Mouse (Mus musculus) monocyte, adult 5-6 weeks (primary cell): ENCODE measurements around the gene Vegfd. TPM values are rescaled to one million over a fixed set of nuclear protein-coding genes. Genes with fewer than 3 reads are reported as not detected.

ENCODE experiments used
- ATAC-seq: fragments of 153-309, 156-312 bp; replicated peaks from 2 replicates; pipeline ENCODE4 v1.8.0; 2017; ENCODE audit warnings: mild to moderate bottlenecking; ENCODE audit not compliant: low TSS enrichment, insufficient number of reproducible peaks, severe bottlenecking, poor library complexity, low FRiP score
- total RNA-seq: library from RNA; stranded (forward); fragments of 200-1000, 200-491, 200-594 nt; gene quantifications from 3 replicates; pipeline ENCODE4 v1.2.3, GENCODE M21; 2017

Vegfd gene
- total RNA-seq, 1 experiment from 2014 or later = not detected

DNA sequence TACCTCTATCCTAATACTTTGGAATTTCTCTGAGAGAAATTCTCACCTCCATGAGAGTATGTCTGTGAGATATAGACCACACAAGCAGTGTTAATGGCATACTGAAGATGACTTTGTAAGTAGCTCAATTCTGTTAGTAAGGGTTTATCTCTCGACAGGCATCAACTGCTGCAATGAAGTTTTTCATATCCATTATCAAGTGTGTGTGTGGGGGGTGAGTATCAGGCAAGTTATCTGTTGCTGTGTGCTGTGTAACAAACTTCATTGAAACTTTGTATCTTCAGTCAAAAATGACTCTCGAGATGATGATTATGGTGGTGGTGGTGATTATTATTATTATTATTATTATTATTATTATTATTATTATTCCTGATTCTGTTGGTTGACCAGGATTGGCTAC is 43.6 kb downstream of the Vegfd start:
- no peak for ATAC-seq

DNA sequence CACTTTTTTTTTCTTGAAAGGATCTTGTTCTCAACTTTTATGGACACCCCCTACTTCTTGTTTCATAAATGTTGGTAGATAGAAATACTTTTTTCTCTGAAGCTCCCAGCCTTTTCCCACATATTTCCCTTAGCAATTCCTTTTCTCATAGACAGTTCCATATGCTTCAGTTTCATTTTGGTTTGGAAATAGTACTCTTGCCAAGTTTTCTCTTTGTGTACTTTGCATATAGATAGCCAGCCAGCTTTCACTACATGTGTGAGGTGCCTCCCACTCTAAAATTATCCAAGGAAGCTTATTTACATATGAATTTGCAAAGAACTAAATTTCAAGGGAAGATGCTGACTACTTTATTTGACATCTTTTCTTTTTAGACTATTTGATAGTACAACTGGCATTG is 44.8 kb downstream of the Vegfd start:
- no peak for ATAC-seq

DNA sequence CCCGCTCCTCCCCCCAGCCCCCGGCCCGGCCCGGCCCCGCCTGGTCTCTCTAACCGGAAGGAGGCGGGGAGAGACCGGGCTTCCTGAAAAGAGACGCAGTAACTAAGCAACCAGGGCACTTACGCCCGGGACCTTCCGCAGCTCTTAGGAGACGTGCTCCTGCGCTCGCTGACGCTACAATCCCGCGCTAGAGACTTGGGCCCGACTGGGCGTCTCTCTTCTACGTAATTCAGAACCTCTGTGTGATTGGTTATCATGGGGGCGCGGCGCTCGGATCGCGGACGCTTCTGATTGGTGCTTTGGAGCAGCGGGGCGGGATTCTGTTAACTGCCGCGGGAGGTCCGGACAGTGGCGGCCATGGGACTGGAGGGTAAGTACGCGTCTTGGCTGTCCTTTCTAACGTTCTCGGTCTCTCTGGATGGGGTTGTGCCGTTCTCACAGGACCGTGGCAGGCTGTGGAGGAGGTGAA is 46.3 kb downstream of the Vegfd start, which contains the start of gene Piga:
Gene Piga (plus strand): TSS at position 317 of the 469 bp plus-strand sequence.
- ATAC-seq = peak; percentile 100

DNA sequence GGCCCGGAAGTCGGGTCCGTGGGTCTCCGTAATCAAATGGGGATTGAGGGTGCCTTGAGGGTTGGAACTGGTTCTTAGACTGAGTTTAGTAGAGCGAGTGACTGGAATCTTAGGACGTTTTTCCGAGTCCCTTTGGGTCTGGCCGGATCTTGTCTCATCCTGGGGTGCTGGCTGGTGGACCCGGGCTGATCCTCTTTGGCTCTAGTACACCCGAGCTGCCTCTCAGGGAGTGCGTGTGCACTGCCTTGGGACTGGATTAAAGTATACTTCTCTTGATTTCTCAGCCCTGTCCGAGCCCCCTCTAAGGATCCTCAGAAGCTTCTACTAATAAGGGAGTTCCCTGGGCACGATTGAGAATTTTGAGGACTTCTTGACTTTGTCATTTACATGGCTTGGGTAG is 46.8 kb downstream of the Vegfd start:
- ATAC-seq = 0 out of 2 replicates have a peak, but pooled peaks have one; percentile 3

DNA sequence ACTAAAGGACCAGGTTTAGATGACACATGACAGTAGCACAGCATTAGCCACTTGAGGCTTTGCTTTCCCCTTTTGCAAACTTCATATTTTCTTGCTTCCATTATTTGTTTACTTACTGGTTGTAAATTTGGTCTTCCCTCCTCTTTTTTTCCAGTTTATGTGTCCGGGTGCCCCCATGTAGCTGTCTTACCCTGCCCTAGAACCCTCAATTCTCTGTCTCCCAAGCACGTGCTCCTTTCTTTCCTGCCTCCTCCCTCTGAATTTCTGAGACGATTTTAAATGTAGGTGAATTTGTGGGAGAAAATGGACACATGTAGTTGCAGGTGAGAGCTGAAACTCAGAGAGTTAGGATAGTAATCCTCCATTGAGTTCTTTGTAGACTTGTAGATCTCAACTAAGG is 47.3 kb downstream of the Vegfd start:
- no peak for ATAC-seq

DNA sequence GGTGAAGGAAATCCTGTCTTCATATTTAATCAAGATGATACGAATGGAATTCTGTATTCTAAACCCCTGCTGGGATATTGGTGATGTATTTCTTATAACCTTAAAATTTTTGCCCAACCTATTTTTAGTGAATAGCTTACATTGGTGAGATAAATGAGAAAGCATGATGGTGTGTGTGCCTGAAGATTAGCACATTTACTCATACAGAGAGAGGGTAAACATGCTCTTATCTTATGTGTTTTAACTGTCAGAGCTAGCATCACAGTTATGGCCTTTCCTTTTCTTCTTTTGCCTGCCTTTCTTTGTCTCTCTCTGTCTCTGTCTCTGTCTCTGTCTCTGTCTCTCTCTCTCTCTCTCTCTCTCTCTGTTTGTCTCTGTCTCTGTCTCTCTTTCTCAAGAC is 51.6 kb downstream of the Vegfd start:
- ATAC-seq = no peak

DNA sequence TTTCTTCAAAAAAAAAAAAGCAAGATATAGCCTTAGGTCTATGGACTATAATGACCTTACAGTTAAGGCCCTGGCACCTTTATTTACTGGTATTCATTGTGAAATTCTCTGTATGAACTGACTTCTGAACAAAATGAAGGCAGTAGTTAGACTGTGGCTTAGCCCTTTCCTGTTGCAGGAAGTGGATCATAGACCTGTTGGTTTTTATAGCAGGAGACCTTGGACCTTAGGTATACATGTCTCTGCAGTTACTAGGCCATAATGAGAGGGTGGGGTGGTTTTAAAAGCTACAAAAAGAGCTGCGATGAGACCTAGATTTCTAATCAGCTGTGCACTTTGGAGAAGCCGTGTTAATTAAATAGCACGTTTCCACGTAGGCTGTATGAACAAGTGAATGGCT is 54.1 kb downstream of the Vegfd start:
- ATAC-seq = no peak

DNA sequence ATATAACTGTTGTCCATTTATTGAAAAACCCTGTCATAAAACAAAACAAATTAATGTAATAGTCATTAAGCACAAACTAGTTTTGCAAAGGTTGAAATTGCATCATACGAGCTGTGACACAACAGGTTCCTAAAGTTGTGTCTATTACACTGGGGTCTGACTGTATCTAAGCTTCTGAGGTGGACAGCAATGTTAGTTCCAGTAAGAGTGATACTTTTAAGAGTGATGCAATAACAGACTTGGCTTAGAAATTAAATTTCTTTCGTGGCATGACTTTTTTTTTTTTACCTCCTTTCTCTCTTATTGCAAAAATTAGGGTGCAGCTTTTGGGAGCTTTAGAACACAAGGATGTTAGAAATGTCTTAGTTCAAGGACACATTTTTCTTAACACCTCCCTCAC is 55.0 kb downstream of the Vegfd start:
- no peak for ATAC-seq

DNA sequence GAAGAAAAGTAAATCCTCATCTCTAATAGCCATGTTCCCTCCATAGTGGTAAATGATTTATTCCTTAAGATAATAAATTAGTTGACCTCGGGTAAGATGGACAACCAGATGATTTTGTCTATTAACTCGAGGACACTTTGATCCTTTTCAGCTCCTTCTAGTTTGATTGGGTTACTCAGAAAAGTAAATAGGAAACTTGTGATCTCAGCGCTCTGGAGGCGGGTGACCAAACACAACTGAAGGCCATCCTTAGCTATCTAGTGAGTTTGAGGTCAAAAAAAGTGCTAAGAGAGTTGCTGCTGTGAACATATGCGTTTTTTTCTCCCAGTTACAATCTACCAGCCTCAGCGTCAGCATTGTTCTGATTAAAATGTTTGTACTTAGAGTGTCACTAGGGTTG is 57.4 kb downstream of the Vegfd start:
- ATAC-seq = no peak

DNA sequence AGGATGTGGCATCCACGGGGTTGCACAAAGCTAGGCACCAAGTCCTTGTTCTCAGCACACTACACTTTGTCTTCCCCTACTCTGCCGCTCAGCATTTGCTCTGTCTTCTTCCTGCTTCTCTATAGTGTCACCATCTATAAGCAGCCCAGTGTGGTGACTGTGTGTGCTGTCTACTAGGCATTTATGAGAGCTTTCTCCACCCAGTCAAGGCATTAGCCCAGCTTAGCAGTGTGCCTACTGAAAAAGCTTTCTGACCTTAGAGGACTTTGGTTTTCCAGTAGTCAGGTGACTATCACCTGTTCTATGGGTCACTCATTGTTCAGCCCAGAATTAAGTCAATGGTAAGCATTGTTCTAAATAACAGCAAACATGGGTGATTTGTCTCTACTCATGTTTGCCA is 58.0 kb downstream of the Vegfd start:
- no peak for ATAC-seq

DNA sequence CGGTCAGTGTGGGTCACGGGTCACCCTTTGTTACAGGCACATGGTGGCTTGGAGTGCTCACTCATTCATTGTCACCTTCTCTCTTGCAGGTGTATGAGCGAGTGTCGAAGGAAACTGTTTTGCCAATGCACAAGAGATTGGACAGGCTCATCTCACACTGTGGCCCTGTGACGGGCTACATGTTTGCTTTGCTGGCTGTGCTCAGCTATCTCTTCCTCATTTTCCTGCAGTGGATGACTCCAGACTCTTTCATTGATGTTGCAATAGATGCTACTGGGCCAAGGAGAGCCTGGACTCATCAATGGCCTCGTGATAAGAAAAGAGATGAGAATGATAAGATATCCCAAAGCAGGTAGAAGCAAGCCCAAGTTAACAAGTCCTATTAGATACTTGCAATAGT is 58.4 kb downstream of the Vegfd start:
- ATAC-seq = no peak

DNA sequence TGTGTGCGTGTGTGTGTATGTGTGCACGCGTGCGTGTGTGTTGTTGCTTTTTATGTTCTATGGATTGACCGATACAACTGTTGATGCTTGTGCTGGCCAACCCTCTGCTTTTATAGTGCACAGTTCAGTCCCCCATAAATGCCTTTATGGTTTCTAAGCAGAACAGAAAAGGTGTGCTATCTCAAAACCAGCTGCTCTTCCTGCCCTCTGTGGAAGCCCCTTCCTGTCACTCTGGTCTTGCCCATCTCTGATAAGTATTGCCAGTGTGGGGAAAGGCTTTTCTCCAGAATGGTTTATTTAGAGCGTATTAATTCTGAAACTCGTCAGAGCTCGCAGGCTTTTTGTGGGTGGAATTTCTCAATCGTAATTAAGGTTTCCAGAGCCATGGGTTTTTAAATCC is 59.5 kb downstream of the Vegfd start:
- no peak for ATAC-seq

DNA sequence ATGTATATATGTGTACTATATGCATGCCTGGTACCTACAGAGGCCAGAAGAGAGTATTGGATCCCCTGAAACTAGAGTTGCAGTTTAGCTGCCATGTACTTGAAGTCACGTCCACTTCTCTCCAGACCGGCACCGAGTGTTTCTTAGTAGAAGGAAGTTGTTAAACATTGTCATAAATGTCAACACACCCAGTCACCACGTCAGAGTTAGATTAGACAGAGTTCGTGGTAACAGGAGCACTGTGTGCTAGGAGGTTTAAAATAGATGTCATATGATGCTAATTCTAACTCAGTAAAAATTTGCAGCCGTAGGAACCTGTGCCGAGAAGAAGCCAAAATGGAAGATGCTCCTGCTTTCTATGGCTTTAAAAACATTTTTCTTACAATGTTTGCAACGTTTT is 63.5 kb downstream of the Vegfd start, which contains the start of gene Asb11:
Gene Asb11 (plus strand): TSS at position 286 of the 400 bp plus-strand sequence.
- ATAC-seq = no peak

DNA sequence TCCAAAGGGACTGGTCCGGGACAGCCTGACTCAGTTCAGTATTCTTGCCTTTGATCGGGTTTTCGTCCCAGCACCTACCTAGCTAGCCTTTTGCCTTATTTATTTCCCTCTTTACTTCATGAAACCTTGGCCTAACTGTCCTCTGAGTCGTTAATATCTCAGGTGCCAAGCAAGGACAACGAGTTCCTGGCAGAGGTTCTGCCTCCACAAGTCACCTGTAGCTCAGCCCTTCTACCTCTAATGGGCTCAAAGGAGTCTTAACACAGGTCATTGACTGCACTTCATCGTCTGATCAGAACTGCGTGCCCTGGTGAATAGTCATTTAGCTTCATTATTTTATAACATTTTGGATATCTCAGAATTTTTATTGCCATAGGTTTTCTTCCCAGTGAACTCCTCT is 66.3 kb downstream of the Vegfd start:
- no peak for ATAC-seq

DNA sequence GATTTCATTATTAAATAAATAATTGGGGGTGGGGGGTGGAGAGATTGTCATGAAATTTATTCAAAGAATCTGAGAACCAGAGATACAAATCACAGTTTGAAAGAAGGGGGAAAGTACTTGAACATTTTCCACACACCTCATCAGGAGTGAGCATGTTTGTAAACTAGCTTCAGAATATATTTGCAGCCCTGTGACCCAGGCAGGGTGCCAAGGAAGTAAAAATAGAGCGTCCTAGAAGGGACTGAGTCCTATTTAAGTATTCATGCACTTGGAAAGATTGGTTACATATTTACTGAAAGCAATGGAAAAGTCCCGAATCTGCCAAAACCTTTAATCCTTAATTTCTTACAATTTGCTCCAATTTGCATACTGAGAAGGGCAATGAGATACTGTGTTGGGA is 67.0 kb downstream of the Vegfd start:
- no peak for ATAC-seq

DNA sequence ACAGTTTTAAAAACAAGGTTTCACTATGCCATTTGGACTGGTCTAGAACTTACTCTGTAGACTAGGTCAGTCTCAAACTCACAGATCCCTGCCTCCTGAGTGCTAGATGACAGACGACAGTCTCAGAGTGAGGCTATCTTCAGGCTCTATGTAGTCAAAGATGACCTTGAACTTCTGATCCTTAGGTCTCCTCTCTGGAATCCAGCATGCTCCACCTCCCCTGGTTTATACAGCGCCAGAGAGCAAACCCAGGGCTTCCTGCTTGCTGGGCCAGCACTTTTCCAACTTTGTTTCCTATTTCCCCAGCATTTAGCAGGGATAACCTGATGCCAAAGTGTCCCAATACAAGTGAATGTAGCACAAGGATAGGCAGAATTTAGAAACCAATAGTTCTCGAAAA is 67.5 kb downstream of the Vegfd start:
- no peak for ATAC-seq

DNA sequence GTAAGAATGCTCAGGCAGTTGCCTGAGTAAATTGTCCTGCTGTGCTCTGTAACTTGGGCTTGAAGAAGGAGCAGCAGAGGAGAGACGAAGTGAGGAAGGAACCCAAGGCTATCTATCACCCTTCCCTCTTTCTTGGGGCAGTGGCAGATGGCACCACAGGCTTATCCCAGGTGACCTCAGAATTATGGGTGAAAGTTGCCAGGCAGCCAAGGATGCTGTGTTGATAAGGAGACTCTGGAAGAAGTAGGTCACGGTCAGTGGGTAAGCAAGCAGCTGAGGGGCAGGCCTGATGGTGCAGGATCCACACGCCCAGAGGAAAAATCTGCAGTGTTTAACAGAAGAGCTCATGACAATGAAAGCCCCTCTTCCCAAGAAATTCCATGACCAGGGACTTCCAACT is 68.1 kb downstream of the Vegfd start:
- ATAC-seq = no peak

DNA sequence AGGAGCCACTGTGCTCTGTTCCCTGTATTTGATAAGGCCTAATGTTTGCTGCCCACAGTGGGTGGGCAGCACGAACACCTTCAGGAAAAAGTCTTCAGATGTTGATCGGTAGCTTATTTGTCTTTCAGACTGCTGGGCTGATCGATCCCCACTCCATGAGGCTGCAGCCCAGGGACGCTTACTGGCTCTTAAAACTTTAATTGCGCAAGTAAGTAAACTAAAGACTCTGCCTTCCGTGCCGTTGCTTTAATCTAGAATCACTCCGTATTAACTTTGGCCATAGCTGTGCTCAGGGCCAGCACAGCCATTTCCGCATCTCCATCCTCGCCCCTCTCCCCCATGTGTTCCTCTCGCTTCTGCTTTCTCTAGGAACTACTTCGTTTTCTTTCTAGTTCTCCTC is 72.4 kb downstream of the Vegfd start:
- ATAC-seq = no peak

DNA sequence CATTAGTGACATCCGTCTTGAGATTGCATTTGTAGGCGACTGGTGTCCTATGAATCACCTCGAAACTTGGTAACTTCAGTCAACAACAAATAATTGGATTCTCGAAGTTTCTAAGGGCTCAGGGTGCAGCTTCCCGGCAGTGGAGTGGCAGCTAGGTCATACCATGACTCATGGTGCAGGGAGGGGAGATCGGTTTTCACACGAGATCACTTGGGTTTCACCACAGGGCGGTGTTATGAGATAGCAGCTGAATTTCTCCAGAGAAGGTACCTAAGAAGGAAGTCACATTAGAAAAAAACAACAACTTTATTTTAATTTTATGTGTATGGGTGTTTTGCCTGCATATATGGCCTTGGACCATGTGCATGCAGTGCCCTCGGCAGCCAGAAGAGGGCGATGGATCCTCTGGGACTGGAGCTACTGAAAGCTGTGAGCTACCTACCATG is 73.0 kb downstream of the Vegfd start:
- ATAC-seq = no peak

DNA sequence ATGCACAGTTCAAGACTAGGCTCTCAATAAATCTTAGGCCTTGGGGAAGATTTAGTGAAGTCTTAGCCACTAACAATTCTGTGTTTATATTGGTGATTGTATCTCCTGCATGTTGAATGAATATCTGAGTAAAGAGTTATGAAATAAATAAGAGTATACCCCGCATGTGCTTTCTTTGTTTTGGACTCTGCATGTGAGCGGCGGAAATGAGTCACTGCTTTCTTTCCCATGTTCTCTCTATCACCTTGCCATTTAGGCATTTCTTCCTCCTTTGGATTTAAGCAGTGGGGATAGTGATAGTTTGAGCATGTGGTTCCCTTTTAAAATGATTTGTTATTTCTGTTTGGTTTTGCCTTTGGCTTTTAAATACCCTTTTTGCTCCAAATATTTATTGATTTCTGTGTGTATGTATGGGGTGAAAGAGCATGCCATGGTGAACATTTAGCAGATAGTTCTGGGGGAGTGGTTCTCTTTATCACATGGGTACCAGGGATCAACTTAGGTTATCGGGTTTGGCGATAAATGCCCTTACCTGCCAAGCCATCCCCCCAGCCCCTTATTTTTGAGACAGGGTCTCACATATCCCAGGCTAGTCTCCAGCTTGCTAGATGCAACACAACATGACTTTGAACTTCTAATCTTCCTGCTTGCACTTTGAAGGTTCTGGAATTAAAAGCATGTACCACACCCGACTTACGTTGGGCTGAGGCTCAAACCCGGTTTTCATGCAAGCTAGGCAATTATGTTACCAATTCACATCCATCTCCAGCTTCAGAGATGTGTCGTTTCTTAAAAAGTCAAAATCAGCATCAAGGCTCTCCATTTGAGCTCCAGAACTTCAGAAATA is 73.9 kb downstream of the Vegfd start:
- no peak for ATAC-seq
